8 mouse cellular contexts compared by ENCODE assay signal in genomic region chr9:118920798-118921515, GRCm38 (mm10). TPM values are rescaled to one million over a fixed set of nuclear protein-coding genes. Genes with fewer than 3 reads are reported as not detected.
DNase-seq lines count a peak whose midpoint lies in the region; ATAC-seq and TF ChIP-seq lines count a peak whose summit lies in the region.
"Had no signal": no experiment of that assay in that cellular context is flagged by ENCODE, and none has a peak within 500 bp of the region (broad histone marks: within the 10 kb centered on the region; RNA-seq: fewer than 3 reads in every experiment).

No protein-coding gene starts in this region.

- no peak overlapping the region for H3K4me3 ChIP-seq in ES-E14 (ENCODE audit: insufficient read depth in 1 of 2, low read depth in 1 of 2, low read length in 2 of 2, poor library complexity in 1 of 2, severe bottlenecking in 1 of 2)
- H3K4me3 ChIP-seq in embryonic fibroblast, embryonic 13.5 days (ENCODE audit: insufficient read depth, low read length) = no peak overlapping the region
- no peak overlapping the region for H3K4me3 ChIP-seq in left cerebral cortex, adult 2 months
- H3K4me3 ChIP-seq: lung, embryonic 15.5 days had no signal

- ATAC-seq in megakaryocyte-erythroid progenitor cell, adult 5-6 weeks (replicated peaks; ENCODE audit: low FRiP score, low TSS enrichment, poor library complexity, severe bottlenecking) = peak; percentile 56

- peak; percentile 60 for DNase-seq in ES-E14 (ENCODE audit: low read depth, low spot score)
- peak; percentile 90 for DNase-seq in adrenal gland, postnatal 14 days
- DNase-seq in heart, postnatal 14 days = peak; percentile 88 to 93
- DNase-seq in left cerebral cortex, adult 2 months (ENCODE audit: extremely low spot score in 1 of 2, low spot score in 2 of 2) = peak; percentile 81 to 83
- DNase-seq in spleen, postnatal 4 days (ENCODE audit: low spot score in 2 of 2) = peak; percentile 65 to 88

- intact Hi-C loops in heart, postnatal 14 days (cut with DNase I) = loop anchor here (1.0 kb wide), 2 partner anchors 108 to 146 kb away; no protein-coding TSS in a partner anchor
- intact Hi-C loops in left cerebral cortex, adult 2 months (cut with DNase I) = loop anchor here (1.0 to 10.0 kb wide), 3 partner anchors 108 to 404 kb away; partner anchors contain the start of gene Oxsr1

- no peak overlapping the region for H3K9ac ChIP-seq in ES-E14 (ENCODE audit: insufficient read depth, low read depth, low read length, poor library complexity, severe bottlenecking)
- H3K9ac ChIP-seq: lung, embryonic 15.5 days had no signal

- peak; percentile 94 for TF ChIP-seq CTCF in embryonic fibroblast, embryonic 13.5 days (IDR thresholded peaks at IDR 0.05; ENCODE audit: borderline replicate concordance, insufficient read depth, low read length)
- TF ChIP-seq CTCF in left cerebral cortex, adult 2 months (IDR thresholded peaks at IDR 0.05) = peak; percentile 93

- H3K27ac ChIP-seq in ES-E14 (ENCODE audit: insufficient read depth, low read depth, low read length, poor library complexity, severe bottlenecking) = no peak overlapping the region
- no peak overlapping the region for H3K27ac ChIP-seq in embryonic fibroblast, embryonic 13.5 days (ENCODE audit: insufficient read depth, low read length)
- peak overlapping the region; percentile 83 for H3K27ac ChIP-seq in left cerebral cortex, adult 2 months
- H3K27ac ChIP-seq: lung, embryonic 15.5 days had no signal

- no peak for TF ChIP-seq POLR2A in embryonic fibroblast, embryonic 13.5 days (IDR thresholded peaks at IDR 0.05; ENCODE audit: low read depth, low read length)

- in situ Hi-C loops in ES-E14 (cut with MboI; ENCODE audit: low sequenced_read_pairs in 2 of 2, unreplicated experiment in 2 of 2) = loop anchor here in 1 of 2 experiments (25.0 kb wide), 1 partner anchor 334 kb away; no protein-coding TSS in a partner anchor

- H3K4me1 ChIP-seq in ES-E14 (ENCODE audit: control insufficient read depth in 2 of 2, insufficient read depth in 2 of 2, low read length in 2 of 2, poor library complexity in 1 of 2) = peaks cover 0 to 9% of the 10 kb centered on the region in 2 experiments; a peak in 1 of 4 replicates
- H3K4me1 ChIP-seq in embryonic fibroblast, embryonic 13.5 days (ENCODE audit: control insufficient read depth, insufficient read depth, low read length) = no peaks in the 10 kb centered on the region

- H3K36me3 ChIP-seq in ES-E14 (ENCODE audit: control insufficient read depth, insufficient read depth, low read length, poor library complexity, severe bottlenecking) = no peaks in the 10 kb centered on the region
- H3K36me3 ChIP-seq: lung, embryonic 15.5 days had no signal

- no peaks in the 10 kb centered on the region for H3K9me3 ChIP-seq in ES-E14 (ENCODE audit: control insufficient read depth, insufficient read depth, low read depth, low read length)
- H3K9me3 ChIP-seq: lung, embryonic 15.5 days had no signal

TF ChIP-seq in ES-E14, 5 proteins besides CTCF, POLR2A, EP300 and RAD21:
- TF ChIP-seq MAFK (IDR thresholded peaks at IDR 0.05; ENCODE audit: insufficient read depth, low read depth, low read length) (no peak), ZC3H11A (IDR thresholded peaks at IDR 0.05; ENCODE audit: borderline replicate concordance, low read depth, low read length) (peak; percentile 89)
TF ChIP-seq in ES-E14: peak in this region for 1.

RNA-seq across cellular contexts. Expression of gene Ctdspl, which starts 5.3 kb away (rescaled TPM):
- 2.9 and 3.3 TPM in 2 replicates for total RNA-seq in ES-E14 (2012; rRNA removed)
- total RNA-seq in adrenal gland, postnatal 14 days (2021) = 28.6 and 32.0 TPM in 2 replicates
- polyA plus RNA-seq in embryonic fibroblast, embryonic 13.5 days (2011; ENCODE audit: insufficient read length, low read depth, missing spikeins) = 17.5 and 25.1 TPM in 2 replicates
- 10 to 100 TPM; 12.3 to 13.7 TPM for total RNA-seq in heart, postnatal 14 days (2021)
- total RNA-seq in left cerebral cortex, adult 2 months (2021) = 10 to 100 TPM; 33.9 to 37.5 TPM
- 7.2 and 14.6 TPM in 2 replicates for total RNA-seq in megakaryocyte-erythroid progenitor cell, adult 5-6 weeks (2014; fragmentation: Nextera tagmentation)
- total RNA-seq in megakaryocyte-erythroid progenitor cell, adult 5-6 weeks (2017) = 3.1 and 3.8 TPM in 2 replicates
